Mouse (Mus musculus) urinary bladder, postnatal 25 days (tissue): ENCODE results near the gene Hif3a.

Source experiments
- DNase-seq: peaks from one replicate; pipeline ENCODE4 v3.0.0; 2022; ENCODE audit warnings: low spot score

Hif3a gene

DNA sequence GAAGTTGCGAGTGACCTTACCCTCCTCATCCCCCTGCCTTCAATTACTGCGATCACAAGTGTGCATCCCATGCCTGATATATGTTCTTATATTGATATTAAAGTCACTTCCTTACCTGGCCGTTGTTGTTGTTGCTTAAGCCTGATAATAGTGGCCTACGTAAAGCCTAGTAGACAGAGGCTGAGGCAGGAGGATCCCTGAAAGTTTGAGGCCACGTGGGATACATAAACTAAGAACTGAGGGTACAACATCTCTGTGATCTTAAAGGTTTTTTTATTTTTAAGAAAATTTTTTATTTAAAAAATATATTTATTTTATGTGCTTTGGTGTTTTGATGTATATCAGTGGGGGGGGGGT lies 69.8 kb downstream of the Hif3a start, which contains the start of gene Ccdc8:
Ccdc8 (plus strand) TSS at position 258 of the 357 bp plus-strand sequence.
- no peak for DNase-seq

GRCm38 (mm10) chr7:16991681-16992450 lies 70.4 kb downstream of the Hif3a start:
- DNase-seq = no peak

- DNase-seq = no peak
Measured at GRCm38 (mm10) chr7:16990006-16990744, 72.1 kb downstream of the Hif3a start.

GRCm38 (mm10) chr7:16988405-16988804 lies 73.8 kb downstream of the Hif3a start:
- no peak for DNase-seq

- DNase-seq = no peak
Measured at GRCm38 (mm10) chr7:16987541-16988149, 74.6 kb downstream of the Hif3a start.

GRCm38 (mm10) chr7:16982859-16983568 lies 79.2 kb downstream of the Hif3a start, which contains the start of gene Gm42372:
Gene Gm42372, plus strand, starts transcription at chr7:16983086.
- DNase-seq = no peak
